ENCODE assay signal across 10 mouse cellular contexts in the genomic region with DNA sequence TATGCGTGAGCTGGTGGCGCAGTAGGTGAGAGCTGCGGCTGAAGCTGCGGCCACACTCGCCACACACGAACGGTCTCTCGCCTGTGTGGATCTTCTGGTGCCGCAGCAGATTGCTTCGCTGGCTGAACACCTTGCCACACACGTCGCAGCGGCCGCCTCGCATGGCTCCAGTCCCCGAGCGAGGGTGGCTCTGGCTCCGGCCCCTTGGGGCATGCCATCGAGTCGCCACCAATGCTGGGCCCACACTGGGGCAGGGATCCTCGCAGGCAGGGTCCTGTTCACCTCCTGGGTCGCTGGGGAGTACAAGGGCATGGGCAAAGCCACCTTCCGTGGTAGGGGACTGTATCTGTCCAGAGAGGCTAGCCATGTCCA. TPM values are rescaled to one million over a fixed set of nuclear protein-coding genes. Genes with fewer than 3 reads are reported as not detected.
DNase-seq lines count a peak whose midpoint lies in the region; ATAC-seq and TF ChIP-seq lines count a peak whose summit lies in the region.
"Had no signal": no experiment of that assay in that cellular context is flagged by ENCODE, and none has a peak within 500 bp of the region (broad histone marks: within the 10 kb centered on the region; RNA-seq: fewer than 3 reads in every experiment).

No protein-coding gene starts in this region.

- intact Hi-C loops in heart, postnatal 25 days (cut with DNase I): no loop called here

- H3K9ac ChIP-seq in heart, embryonic 11.5 days (ENCODE audit: low read depth, low read length): peak overlapping the region; percentile 68
- peak overlapping the region; percentile 59 for H3K9ac ChIP-seq in ES-Bruce4 (ENCODE audit: low read depth, poor library complexity, severe bottlenecking)
- peak overlapping the region; percentile 69 for H3K9ac ChIP-seq in forebrain, embryonic 15.5 days (replicated peaks)
- peak overlapping the region; percentile 45 for H3K9ac ChIP-seq in liver, embryonic 13.5 days

- H3K4me1 ChIP-seq in heart, embryonic 11.5 days (ENCODE audit: control insufficient read depth, insufficient read depth, low read length): peaks cover 8% of the 10 kb centered on the region
- no peaks in the 10 kb centered on the region for H3K4me1 ChIP-seq in ES-Bruce4 (ENCODE audit: control insufficient read depth, insufficient read depth, low read length)
- peaks cover 16% of the 10 kb centered on the region for H3K4me1 ChIP-seq in forebrain, embryonic 15.5 days
- H3K4me1 ChIP-seq in liver, embryonic 13.5 days (replicated peaks): peaks cover 30% of the 10 kb centered on the region

- peaks cover 2% of the 10 kb centered on the region; the same call in 1 of the 2 replicates for H3K36me3 ChIP-seq in heart, embryonic 11.5 days (ENCODE audit: control insufficient read depth, insufficient read depth, low read length)
- no peaks in the 10 kb centered on the region for H3K36me3 ChIP-seq in ES-Bruce4 (ENCODE audit: control insufficient read depth, insufficient read depth, low read length, poor library complexity, severe bottlenecking)
- no peaks in the 10 kb centered on the region for H3K36me3 ChIP-seq in forebrain, embryonic 15.5 days
- no peaks in the 10 kb centered on the region for H3K36me3 ChIP-seq in liver, embryonic 13.5 days

- peaks cover 36% of the 10 kb centered on the region for H3K27me3 ChIP-seq in heart, embryonic 11.5 days (ENCODE audit: control insufficient read depth, insufficient read depth, low read length)
- no peaks in the 10 kb centered on the region for H3K27me3 ChIP-seq in ES-Bruce4 (ENCODE audit: control insufficient read depth, insufficient read depth, low read length, poor library complexity, severe bottlenecking)
- H3K27me3 ChIP-seq in forebrain, embryonic 15.5 days: peaks cover 37% of the 10 kb centered on the region
- peaks cover 53% of the 10 kb centered on the region for H3K27me3 ChIP-seq in liver, embryonic 13.5 days

- no peak for TF ChIP-seq POLR2A in ES-Bruce4 (IDR thresholded peaks at IDR 0.05; ENCODE audit: insufficient read depth, low read length)

- no peak for TF ChIP-seq EP300 in ES-Bruce4 (IDR thresholded peaks at IDR 0.05; ENCODE audit: insufficient read depth, low read depth, low read length)

- ATAC-seq in heart, embryonic 11.5 days (replicated peaks; ENCODE audit: insufficient number of reproducible peaks, low FRiP score, low TSS enrichment): 0 out of 2 replicates have a peak, but pooled peaks have one; percentile 2
- ATAC-seq in forebrain, embryonic 15.5 days (replicated peaks): peak; percentile 33
- peak; percentile 10; the same call in 1 of the 2 replicates for ATAC-seq in liver, embryonic 13.5 days (ENCODE audit: low read depth)

- no peak for DNase-seq in heart, postnatal 25 days (ENCODE audit: low spot score)
- DNase-seq in liver, embryonic 13.5 days: no peak
- no peak for DNase-seq in ovary, postnatal 14 days (ENCODE audit: low spot score)
- DNase-seq in frontal cortex, postnatal 14 days (ENCODE audit: low spot score in 2 of 2): no peak
- no peak for DNase-seq in lung, postnatal 4 days
- DNase-seq: lung, adult 2 months; thymus, postnatal 25 days had no signal

- peak overlapping the region; percentile 55 for H3K4me3 ChIP-seq in heart, embryonic 11.5 days (ENCODE audit: low read depth, low read length)
- peak overlapping the region; percentile 76 for H3K4me3 ChIP-seq in ES-Bruce4 (ENCODE audit: low read depth, low read length)
- H3K4me3 ChIP-seq in forebrain, embryonic 15.5 days: peak overlapping the region; percentile 49
- peak overlapping the region; percentile 53 for H3K4me3 ChIP-seq in liver, embryonic 13.5 days (replicated peaks)

- H3K9me3 ChIP-seq in heart, embryonic 11.5 days (replicated peaks; ENCODE audit: control insufficient read depth, low read length): peaks cover 9% of the 10 kb centered on the region
- no peaks in the 10 kb centered on the region for H3K9me3 ChIP-seq in ES-Bruce4 (replicated peaks; ENCODE audit: control insufficient read depth, insufficient read depth, low read length, poor library complexity, severe bottlenecking)
- no peaks in the 10 kb centered on the region for H3K9me3 ChIP-seq in forebrain, embryonic 15.5 days
- 0 out of 2 replicates have a peak, but pooled peaks cover 6% of the 10 kb centered on the region for H3K9me3 ChIP-seq in liver, embryonic 13.5 days (replicated peaks)

- peak overlapping the region; percentile 96 for H3K4me2 ChIP-seq in heart, embryonic 11.5 days
- peak overlapping the region; percentile 92 for H3K4me2 ChIP-seq in forebrain, embryonic 15.5 days (replicated peaks)
- H3K4me2 ChIP-seq in liver, embryonic 13.5 days: peak overlapping the region; percentile 70

- H3K27ac ChIP-seq in heart, embryonic 11.5 days (ENCODE audit: low read depth, low read length): no peak overlapping the region
- H3K27ac ChIP-seq in ES-Bruce4 (ENCODE audit: insufficient read depth, low read length): no peak overlapping the region
- no peak overlapping the region for H3K27ac ChIP-seq in forebrain, embryonic 15.5 days (replicated peaks)
- no peak overlapping the region for H3K27ac ChIP-seq in liver, embryonic 13.5 days

- TF ChIP-seq CTCF in ES-Bruce4 (IDR thresholded peaks at IDR 0.05; ENCODE audit: low read depth, low read length): no peak

- WGBS in heart, embryonic 11.5 days (ENCODE audit: insufficient replicate concordance): 4% methylated on average over 23 of the region's 23 CpGs
- WGBS in forebrain, embryonic 15.5 days: 3% methylated on average over 23 of the region's 23 CpGs
- 6% methylated on average over 23 of the region's 23 CpGs for WGBS in liver, embryonic 13.5 days (ENCODE audit: insufficient replicate concordance)

RNA-seq across cellular contexts. Expression of gene Ube2m, which starts 6.2 kb away (rescaled TPM):
- polyA plus RNA-seq in heart, embryonic 11.5 days (2014; fragmentation: Nextera tagmentation; extraction: Ambion mirVana): 172 and 174 TPM in 2 replicates
- 100 to 1,000 TPM; 190 to 199 TPM for total RNA-seq in heart, postnatal 25 days (2021)
- polyA plus RNA-seq in ES-Bruce4 (2011; ENCODE audit: insufficient read depth, insufficient read length, low read depth, missing spikeins): 195 and 239 TPM in 2 replicates
- polyA plus RNA-seq in forebrain, embryonic 15.5 days (2015; fragmentation: Nextera tagmentation; extraction: Ambion mirVana): 118 and 131 TPM in 2 replicates
- 70.0 and 80.8 TPM in 2 replicates for polyA plus RNA-seq in liver, embryonic 13.5 days (2015; fragmentation: Nextera tagmentation; extraction: Ambion mirVana)

RNA-seq across cellular contexts. Expression of gene Chmp2a, which starts 9.6 kb away (rescaled TPM):
- polyA plus RNA-seq in heart, embryonic 11.5 days (2014; fragmentation: Nextera tagmentation; extraction: Ambion mirVana): 148 and 149 TPM in 2 replicates
- 100 to 1,000 TPM; 120 to 122 TPM for total RNA-seq in heart, postnatal 25 days (2021)
- 153 and 159 TPM in 2 replicates for polyA plus RNA-seq in ES-Bruce4 (2011; ENCODE audit: insufficient read depth, insufficient read length, low read depth, missing spikeins)
- 180 and 184 TPM in 2 replicates for polyA plus RNA-seq in forebrain, embryonic 15.5 days (2015; fragmentation: Nextera tagmentation; extraction: Ambion mirVana)
- 127 and 130 TPM in 2 replicates for polyA plus RNA-seq in liver, embryonic 13.5 days (2015; fragmentation: Nextera tagmentation; extraction: Ambion mirVana)

RNA-seq across cellular contexts. Expression of gene Mzf1, which starts 10.3 kb away (rescaled TPM):
- polyA plus RNA-seq in heart, embryonic 11.5 days (2014; fragmentation: Nextera tagmentation; extraction: Ambion mirVana): 1.5 and 1.7 TPM in 2 replicates
- total RNA-seq in heart, postnatal 25 days (2021): under 1 TPM; 0.39 to 0.48 TPM
- 0.90 and 0.93 TPM in 2 replicates for polyA plus RNA-seq in ES-Bruce4 (2011; ENCODE audit: insufficient read depth, insufficient read length, low read depth, missing spikeins)
- 7.9 and 8.7 TPM in 2 replicates for polyA plus RNA-seq in forebrain, embryonic 15.5 days (2015; fragmentation: Nextera tagmentation; extraction: Ambion mirVana)
- polyA plus RNA-seq in liver, embryonic 13.5 days (2015; fragmentation: Nextera tagmentation; extraction: Ambion mirVana): 0.45 and 0.52 TPM in 2 replicates

RNA-seq across cellular contexts. Expression of gene Zbtb45, which starts 34.4 kb away (rescaled TPM):
- polyA plus RNA-seq in heart, embryonic 11.5 days (2014; fragmentation: Nextera tagmentation; extraction: Ambion mirVana): 13.6 and 16.0 TPM in 2 replicates
- total RNA-seq in heart, postnatal 25 days (2021): 10 to 100 TPM in 1 of 2 experiments, 1 to 10 TPM in 1; 7.3 to 10.9 TPM
- 14.0 and 22.7 TPM in 2 replicates for polyA plus RNA-seq in ES-Bruce4 (2011; ENCODE audit: insufficient read depth, insufficient read length, low read depth, missing spikeins)
- 40.4 and 44.2 TPM in 2 replicates for polyA plus RNA-seq in forebrain, embryonic 15.5 days (2015; fragmentation: Nextera tagmentation; extraction: Ambion mirVana)
- 14.4 and 17.3 TPM in 2 replicates for polyA plus RNA-seq in liver, embryonic 13.5 days (2015; fragmentation: Nextera tagmentation; extraction: Ambion mirVana)

RNA-seq across cellular contexts. Expression of gene Trim28, which starts 45.3 kb away (rescaled TPM):
- polyA plus RNA-seq in heart, embryonic 11.5 days (2014; fragmentation: Nextera tagmentation; extraction: Ambion mirVana): 252 and 256 TPM in 2 replicates
- total RNA-seq in heart, postnatal 25 days (2021): 10 to 100 TPM; 86.8 to 96.2 TPM
- 1,087 and 1,151 TPM in 2 replicates for polyA plus RNA-seq in ES-Bruce4 (2011; ENCODE audit: insufficient read depth, insufficient read length, low read depth, missing spikeins)
- 252 and 278 TPM in 2 replicates for polyA plus RNA-seq in forebrain, embryonic 15.5 days (2015; fragmentation: Nextera tagmentation; extraction: Ambion mirVana)
- polyA plus RNA-seq in liver, embryonic 13.5 days (2015; fragmentation: Nextera tagmentation; extraction: Ambion mirVana): 92.3 and 102 TPM in 2 replicates
